Mouse (Mus musculus): ENCODE measurements around the gene Otud1.
A peak's percentile ranks its signal among the peaks of the same experiment; 100 is the strongest.

The Otud1 gene

DNA sequence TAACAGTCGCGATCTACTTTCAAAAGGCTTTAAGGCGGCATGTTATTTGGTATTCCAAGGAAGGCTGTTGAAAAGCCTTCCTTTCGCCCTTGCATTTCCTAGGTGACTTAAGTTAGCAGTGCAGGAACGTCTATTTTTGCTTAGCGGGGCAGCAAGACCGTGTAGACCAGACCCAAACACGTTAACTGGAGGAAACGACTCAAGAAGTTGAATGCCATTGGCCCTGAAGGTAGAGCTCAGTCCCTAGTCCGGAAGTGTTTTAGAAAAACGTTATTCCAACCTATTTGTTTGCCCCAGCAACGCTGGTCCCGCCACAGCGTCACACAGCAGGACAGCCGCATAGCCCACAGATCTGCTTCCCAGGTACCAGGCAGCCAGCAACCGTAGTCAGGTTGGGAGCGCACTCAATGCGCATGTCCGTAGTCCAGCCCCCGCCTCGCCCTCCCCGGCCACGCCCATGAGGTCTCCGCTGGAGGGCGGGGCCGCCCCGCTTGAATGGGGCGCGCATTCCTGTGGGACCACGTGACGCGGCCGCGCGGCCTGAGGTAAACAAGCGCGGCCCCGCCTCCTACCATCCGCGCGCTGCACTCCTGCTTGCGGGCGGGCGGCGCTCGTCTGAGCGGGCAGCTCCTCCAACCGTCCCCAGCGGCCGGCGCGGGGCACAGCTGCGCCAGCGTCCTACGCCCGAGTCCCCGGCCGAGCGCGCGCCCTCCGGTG lies at the start of gene Otud1:
Otud1 (plus strand) TSS at position 595 of the 717 bp plus-strand sequence.
- DNase-seq (ENCODE audit: low spot score in 2 of 2), result peak; percentile 91 to 93

DNA sequence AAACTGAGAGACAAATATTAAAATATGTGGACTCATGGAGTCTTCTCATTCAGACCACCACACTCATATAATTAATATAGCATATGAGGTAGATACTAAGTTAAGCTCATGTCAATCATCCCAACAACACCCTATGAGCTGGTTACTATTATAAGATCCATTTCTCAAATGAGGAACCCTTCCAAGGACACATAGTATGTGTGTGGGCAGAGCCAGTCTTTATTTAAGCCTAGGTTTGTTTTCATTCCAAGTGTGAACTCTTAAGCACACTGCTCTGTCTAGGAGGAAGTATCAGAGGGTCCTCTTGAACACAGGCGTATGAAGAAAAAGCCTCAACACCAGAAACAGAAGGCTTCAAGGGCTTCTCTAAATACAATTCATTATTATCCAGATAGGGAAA lies 49.7 kb upstream of the Otud1 start:
- no peak for DNase-seq (ENCODE audit: low spot score in 2 of 2)

DNA sequence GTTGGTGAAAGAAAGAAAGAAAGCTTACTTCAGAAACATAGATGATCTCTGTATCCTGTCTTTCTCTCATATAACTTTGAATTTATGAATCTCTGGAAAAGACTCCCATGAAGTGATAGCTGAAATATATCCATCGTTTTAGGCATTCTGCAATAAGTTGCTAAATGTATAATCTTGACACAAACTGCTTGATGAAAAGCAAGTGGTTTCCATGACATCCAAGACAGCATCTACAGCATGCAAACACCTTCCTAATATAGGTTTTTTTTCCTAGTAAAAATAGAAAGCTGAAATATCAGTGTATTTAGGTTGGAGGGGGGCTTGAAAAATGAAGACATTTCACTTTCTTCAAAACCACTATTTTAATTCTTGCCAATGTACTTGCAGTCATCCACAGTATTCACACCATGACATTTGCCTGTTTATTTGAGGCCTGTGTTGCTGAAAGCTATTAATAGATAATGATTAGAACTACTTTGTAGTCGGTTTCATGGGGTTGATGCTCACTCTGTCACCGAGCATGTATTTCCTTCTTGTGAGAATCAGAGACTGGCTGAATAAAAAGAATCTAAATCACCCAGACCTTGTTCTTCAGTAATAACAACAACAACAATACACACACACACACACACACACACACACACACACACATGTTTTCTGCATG lies 49.0 kb upstream of the Otud1 start:
- no peak for DNase-seq (ENCODE audit: low spot score in 2 of 2)

DNA sequence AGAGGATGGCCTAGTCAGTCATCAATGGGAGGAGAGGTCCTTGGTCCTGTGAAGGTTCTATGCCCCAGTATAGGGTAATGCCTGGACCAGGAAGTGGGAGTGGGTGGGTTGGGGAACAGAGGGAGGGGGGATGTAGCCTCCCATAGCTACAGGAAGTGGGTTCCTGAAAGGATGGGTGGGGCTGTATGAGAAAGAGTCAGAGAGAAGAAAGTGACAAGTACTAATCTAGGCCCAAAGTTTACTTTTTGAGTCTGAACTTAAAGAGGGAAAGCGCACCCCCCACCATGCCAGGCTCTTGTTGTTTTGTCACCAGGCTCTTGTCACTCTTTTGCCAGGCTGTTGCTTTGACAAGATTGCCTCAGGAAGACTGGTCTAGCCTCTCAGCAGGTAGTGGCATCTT lies 35.5 kb upstream of the Otud1 start:
- no peak for DNase-seq (ENCODE audit: low spot score in 2 of 2)

DNA sequence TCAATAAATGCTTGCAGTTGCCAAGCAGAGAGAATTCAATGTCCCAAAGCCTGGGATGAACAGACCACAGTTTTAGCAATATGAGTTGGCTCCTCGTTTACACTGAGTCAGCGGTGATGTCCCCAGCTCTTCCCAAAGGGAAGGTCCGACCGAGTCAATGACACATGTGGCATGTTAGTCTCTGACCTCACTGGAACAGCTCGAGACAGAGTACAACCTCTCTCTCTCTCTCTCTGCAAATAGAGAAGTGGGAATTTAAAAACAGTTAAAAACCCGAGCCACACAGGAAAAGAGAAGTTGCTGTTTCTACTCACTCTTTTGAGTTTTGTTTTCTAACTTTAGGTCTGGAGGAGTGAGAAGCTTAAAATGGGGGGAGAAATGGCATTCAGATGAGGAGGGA lies 30.5 kb upstream of the Otud1 start:
- DNase-seq (ENCODE audit: low spot score in 2 of 2), result no peak

DNA sequence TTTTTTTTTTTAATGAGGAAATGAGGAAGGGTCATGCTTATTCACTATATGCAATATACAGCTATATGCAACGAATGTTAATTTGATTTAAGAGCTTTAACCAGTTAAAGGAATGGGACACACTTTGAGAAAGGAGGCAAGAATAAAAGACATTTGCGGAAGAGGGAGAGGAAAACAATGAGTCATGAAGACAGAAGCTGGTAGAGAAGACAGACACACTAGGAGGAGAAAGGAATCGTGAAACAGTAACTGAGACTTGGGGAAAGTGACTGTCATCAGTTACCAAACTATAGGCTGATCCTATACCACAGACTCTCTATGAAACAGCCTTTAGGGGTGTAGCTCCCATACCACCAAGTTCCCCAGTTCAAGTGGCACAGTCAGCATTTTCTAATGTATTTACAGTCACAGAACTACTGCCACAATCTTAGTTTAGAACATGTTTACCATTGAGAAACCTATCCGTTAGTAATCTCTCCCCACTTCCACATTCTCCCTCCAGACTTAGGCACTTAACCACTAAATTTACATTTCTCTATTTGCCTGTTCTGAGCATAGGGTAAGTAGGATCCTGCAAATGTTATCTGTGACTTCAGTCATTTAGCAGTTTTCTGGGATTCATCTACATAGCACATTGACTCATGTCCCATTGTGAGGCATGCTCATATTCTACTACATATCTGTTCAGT lies 29.5 kb upstream of the Otud1 start:
- DNase-seq (ENCODE audit: low spot score in 2 of 2), result no peak

DNA sequence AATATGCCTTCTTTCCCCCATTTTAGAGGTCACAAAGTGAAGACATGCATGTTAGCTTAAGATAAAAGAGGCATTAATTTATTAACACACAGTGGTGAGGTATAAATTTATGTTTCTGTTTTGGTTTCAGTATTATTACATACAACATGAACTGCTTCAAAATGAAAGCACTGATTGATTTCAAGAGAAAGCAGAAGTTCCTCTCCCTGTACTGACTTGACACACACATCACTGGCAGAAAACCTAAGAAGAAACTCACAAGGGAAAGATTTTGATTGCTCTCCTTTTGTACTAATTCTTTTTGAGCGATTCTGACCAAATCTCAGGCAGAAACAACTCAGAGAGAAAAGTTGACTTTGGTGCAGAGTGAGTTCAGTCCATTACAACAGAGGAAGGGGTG lies 27.0 kb upstream of the Otud1 start:
- DNase-seq (ENCODE audit: low spot score in 2 of 2), result no peak

DNA sequence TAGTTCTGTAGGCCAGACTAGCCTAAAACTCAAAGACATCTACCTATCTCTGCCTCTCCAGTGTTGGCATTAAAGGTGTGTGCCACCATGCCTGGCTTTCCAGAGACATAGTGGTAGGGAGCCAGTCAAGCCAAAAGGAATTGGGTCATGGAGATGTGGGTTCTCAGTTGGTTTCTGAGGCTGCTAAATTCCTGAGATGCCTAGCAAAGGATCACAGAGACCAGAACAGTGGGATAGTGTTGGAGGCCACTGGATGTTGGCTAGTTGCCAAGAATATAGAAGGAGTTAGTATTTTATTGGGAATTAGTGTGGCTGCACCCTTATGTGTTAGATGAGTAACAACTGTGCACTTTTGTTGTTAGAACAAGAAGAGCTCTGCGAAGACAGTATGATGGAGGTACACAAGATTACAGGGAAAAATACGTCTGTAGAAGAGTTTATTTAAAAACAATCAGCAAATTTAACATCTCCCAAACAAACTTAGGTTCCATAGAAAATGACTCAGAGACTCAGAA lies 24.1 kb upstream of the Otud1 start:
- DNase-seq (ENCODE audit: low spot score in 2 of 2), result no peak

DNA sequence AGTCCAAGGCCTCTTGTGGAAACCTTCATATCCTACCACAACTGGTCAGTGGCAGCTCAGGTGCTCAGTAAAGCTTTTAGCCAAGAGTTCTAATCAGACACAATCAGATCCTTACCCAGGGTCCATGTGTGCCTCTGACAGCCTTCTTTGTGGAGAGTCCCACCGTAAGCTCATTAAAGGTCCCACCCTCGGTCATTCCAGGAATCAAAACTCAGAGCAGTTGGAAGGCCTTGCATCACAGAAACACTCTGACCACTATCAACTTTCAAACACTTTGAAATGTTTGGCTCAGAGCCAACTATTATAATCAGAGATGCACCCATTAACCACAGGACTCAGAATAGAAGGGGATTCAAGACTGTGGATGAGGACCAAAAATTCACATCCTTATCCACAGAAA lies 12.4 kb upstream of the Otud1 start:
- DNase-seq (ENCODE audit: low spot score in 2 of 2), result no peak

DNA sequence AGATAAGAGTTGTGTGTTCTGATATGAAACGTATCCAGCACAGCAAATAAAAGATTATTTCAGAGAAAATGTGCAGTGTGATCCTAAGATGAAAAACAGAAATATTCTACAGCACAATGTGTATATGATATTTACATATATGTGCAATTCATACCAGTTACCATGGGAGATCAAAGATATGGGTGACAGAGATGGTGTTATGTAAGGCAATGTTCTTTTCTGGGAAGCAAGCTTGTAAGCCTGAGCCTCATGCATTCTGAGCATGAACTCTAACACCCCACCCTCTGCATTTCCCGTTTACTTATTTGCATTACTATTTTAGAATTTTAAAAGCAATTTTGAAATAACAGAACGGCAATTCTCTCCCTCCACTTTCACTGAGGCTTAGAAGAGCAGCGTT lies 11.4 kb upstream of the Otud1 start:
- DNase-seq (ENCODE audit: low spot score in 2 of 2), result no peak

DNA sequence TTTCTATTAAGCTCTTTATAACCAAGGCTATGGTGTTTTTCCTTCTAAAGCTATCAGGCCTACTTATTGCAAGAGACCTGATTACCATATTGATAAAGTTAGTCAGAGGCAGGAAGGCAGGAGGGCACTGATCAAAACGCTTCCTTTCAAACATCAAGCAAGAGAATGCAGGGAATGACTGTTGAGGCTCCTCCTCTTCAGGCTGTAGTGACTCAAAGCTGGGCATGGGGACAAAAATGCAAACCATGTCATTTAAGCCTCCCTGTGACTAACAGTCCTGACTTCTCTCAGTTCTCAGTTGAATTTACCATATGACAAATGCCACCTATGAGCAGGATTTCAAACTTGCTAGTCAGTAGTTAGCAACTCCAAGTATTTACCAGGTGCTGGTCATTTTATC lies 10.6 kb upstream of the Otud1 start:
- peak in 1 of 2 experiments; percentile 18 for DNase-seq (ENCODE audit: low spot score in 2 of 2)

DNA sequence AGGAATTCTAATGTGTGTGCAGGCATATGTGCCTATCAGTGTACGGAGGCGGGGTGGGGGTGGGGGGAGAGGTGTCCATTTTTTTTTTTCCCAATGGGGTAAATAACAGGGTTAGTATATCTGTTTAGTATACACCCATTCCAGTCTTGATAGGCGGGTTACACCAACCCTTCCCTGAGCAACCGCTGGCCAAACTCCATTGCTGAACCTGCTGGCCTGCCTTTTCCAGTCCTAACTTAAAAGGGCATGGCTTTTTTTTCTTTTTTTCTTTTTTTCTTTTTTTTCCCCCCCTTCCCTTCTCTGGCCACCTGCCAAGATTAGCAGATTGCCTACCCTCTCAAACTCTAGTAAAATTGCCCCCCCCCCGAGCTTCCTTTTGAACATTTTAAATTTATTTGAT lies 1.1 kb upstream of the Otud1 start:
- DNase-seq (ENCODE audit: low spot score in 2 of 2), result no peak

DNA sequence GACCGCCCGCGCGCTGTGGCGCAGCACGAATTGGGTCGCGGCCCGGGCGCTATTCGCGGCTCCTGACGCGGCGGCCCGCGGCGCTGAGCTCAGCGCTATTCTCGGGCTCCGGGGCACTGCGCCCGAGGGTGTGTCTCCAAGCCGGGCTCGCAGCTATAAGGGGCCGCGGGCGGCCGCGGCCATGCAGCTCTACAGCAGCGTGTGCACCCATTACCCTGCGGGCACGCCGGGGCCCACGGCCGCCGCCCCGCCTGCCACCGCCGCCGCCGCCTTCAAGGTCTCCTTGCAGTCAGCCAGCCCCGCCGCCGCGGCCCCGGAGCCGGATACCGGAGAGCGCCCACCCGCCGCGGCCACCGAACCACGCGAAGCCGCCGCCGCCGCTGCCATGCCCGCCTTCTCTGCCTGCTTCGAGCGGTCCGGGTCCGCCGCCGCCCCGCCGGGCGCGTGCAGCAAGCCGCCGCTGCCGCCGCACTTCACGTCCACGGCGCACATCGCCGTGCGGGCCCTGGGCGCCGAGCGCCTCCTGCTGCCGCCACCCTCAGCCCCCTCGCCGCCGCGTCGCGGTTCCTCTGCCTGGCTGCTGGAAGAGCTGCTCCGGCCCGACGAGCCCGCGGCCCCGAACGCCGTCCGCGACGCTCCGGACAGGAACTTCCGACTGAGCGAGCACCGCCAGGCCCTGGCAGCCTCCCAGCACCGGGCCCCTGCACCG lies 483 bp downstream of the Otud1 start:
- DNase-seq (ENCODE audit: low spot score in 2 of 2), result peak; percentile 23 to 47

DNA sequence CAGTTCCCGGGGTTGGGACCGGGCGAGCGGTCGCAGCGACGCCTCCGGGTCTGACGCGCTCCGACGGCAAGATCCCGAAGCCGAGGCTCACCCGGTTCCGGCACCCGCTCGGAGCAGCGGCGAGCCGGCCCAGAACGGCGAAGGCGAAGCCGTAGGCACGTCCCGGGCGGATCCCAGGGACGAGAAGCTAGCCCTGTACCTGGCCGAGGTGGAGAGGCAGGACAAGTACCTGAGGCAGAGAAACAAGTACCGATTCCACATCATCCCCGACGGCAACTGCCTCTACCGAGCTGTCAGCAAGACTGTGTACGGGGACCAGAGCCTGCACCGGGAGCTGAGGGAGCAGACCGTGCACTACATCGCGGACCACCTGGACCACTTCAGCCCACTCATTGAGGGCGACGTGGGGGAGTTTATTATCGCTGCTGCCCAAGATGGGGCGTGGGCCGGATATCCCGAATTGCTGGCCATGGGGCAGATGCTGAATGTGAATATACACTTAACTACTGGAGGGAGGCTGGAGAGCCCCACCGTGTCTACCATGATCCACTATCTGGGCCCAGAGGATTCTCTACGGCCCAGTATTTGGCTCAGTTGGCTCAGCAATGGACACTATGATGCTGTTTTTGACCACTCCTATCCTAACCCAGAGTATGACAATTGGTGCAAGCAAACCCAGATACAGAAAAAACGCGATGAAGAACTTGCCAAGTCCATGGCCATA lies 1.3 kb downstream of the Otud1 start:
- peak in 1 of 2 experiments; percentile 31 for DNase-seq (ENCODE audit: low spot score in 2 of 2)

DNA sequence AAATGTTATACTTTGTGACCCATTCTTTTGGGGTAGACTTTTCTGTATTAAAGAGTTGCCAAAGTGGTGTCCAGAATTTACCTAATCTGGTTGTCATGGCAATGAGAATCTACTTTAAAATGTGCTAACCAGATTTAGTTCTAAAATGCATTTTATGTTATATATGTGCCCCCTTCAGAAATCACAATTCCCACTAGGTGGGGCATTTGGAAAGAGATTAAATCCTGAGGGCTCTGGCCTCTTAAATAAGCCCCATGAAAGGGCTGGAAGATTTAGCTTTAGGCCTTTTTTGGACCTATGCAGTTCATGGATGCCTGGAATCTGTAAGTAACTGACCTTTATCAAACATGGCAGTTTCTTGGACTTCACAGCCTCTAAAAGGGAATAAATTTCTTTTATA lies 3.3 kb downstream of the Otud1 start:
- DNase-seq (ENCODE audit: low spot score in 2 of 2), result no peak

DNA sequence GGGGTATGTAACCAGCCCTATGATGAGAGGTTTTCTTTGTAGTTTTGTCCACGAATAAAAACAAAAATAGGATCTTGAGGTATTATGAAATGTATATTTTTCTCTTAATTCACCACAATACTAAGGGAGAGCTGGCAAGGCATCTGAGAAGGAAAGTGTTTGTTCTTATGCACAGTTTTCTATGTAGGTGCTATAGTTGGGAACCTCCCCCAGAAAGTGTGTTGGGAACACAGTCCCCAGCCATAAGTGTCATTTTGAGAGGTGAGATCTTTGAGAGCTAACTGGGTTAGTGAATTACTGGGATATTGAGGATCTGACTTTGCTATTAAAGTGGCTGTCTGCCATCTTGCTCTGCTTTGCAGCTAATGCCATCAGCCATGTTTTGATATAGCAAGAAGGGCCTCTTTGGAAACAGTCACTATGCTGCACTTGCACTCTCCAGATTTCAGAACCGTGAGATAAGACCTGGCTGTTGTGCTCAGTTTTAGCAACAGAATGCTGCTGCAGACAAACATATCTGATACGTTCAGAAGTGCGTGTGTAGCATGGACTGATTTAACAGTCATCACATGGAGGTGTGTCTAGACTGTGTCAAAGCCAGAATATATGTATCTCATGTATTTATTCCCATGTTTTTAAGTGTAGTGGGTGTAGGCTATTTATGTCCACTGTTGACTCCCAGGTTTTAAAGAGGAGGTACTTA lies 5.7 kb downstream of the Otud1 start:
- no peak for DNase-seq (ENCODE audit: low spot score in 2 of 2)

DNA sequence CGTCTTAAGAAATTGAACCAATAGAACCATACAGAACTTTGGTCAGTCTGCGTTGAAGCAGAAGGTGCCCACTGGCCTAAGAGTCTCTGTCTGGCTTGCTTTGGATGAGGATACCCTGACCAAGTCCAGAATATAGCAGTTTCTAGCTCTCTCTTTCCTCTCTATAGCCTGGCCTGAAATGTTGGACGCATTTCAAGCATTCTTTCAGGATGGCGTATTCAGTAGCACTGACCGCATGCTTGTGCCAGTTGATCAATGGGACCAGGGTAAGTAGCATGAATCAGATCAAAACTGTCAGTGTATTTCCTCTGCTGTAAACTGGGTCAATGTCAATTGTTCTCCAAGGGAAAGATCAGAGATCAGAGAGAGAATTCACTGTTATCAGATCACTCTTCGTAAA lies 6.6 kb downstream of the Otud1 start:
- DNase-seq (ENCODE audit: low spot score in 2 of 2), result no peak

DNA sequence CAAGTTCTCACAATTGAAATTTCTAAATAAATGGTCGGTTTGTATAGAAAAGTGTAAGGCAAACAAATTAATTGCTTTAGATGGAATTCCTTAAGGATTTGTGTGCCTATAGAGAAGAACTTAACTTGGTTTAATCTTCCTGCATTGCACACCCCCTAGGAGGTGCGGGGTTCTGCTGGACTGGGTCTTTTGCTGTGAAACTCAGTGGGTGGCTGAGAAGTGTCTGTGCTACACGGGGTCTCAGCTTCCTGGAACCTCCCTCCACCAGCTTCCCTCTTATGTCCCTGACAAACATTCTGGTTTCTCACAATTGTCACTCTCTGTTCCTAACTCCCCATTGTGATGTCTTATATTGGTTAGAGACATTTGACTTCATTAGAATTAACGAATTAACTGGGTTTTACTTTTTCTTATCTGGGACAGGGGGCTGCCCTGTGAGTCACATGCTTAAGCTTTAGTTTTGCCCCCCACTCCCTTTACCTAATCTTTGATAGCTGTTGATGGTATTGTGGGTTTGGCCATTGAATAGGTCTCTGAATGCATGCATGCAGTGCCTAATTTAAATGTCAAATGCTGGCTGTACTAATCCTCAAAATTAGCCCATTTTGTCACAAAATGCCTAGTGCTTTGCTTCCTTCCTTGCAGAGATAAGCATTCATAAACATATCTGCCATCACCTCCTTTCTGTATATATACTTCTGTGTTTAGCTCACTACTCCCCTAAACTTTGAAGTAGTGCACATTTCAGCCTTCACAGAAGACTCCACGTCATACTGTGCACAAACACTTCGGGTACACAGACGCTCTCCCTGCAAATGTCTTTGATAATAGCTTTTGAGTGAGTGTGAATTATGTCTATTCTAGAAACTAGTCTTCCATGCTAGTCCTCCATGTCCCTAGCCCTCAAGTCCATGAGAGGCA lies 7.3 kb downstream of the Otud1 start:
- DNase-seq (ENCODE audit: low spot score in 2 of 2), result no peak

DNA sequence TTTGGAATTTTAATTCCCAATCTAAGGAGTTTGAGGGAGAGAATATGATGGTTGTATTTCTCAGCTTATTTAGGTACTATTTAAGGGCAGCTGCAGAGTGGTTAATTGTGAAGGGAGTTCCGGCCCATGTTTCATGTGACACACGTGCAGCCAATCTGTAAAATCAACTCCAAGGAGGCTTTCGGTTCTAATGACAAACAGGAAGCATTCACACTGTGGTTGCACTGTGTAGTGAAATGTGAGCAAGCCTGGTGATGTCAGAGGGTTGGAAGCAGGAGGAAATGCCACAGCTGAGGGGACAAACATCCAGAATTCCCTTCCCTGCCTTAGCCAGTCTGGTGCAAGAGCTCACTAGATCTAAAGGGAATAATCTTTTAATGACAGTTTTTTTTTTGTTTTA lies 8.3 kb downstream of the Otud1 start:
- no peak for DNase-seq (ENCODE audit: low spot score in 2 of 2)

Measured in frontal cortex, postnatal 25 days (tissue).